Mouse (Mus musculus): ENCODE measurements around the gene Prkcg. TPM values are rescaled to one million over a fixed set of nuclear protein-coding genes. Genes with fewer than 3 reads are reported as not detected.

The Prkcg gene
- polyA plus RNA-seq, 1 experiment from 2014 or later: 0.71 TPM

DNA sequence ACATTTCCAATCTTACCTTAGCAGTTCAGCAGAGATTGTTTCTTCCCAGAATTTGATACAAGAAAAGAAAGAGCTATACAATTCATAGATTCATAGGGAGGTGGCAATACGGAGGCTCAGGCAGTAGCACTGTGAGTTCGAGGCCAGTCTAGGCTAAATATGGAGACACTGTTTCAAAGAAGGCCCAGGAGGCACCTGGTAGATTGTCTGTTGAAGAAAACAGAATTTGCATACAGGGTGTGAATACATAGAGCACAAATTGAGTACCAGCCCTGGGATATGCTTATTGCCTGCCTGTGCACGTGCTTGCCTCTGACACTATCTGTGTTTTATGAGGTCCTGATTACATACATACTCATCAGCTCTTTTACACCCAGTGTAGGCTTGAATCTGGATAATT, 17.4 kb downstream of the Prkcg start:
- Histone ChIP-seq H3K36me3 (replicated peaks) (no peaks in the 10 kb centered on the region), H3K9me3 (peaks cover 6% of the 10 kb centered on the region; the same call in 1 of the 2 replicates), H3K4me1 (peaks cover 38% of the 10 kb centered on the region), H3K27me3 (ENCODE audit: poor library complexity, severe bottlenecking) (peaks cover 52% of the 10 kb centered on the region), H3K4me3 (no peak overlapping the region), H3K27ac (no peak overlapping the region)
- 84% methylated on average over 3 of the region's 3 CpGs for WGBS
- no peak for DNase-seq (ENCODE audit: extremely low spot score, low spot score)

DNA sequence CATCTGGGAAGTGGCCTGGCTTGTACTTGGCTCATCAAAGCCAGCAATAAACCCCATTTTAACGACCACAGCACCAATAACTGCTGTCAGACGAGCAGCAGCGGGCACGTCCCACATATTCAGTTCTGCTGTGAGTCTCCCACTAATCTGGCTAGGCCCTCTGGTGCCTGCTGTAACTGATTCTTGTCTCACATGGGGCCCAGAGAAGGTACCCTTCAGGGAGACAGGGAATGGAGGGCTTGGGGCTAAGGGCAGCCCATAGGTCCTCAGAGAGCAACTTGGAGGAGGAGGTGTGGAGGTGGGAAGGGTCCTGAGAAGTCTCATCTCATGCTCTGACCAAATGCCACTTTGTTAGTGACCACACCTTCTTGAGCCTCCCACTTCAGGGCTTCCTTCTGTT, 19.7 kb downstream of the Prkcg start:
- peaks cover 29% of the 10 kb centered on the region for H3K27me3 ChIP-seq (ENCODE audit: poor library complexity, severe bottlenecking)
- no peaks in the 10 kb centered on the region for H3K36me3 ChIP-seq (replicated peaks)
- peaks cover 18% of the 10 kb centered on the region for H3K4me1 ChIP-seq
- no peak overlapping the region for H3K4me3 ChIP-seq
- 76% methylated on average over 4 of the region's 4 CpGs for WGBS
- DNase-seq (ENCODE audit: extremely low spot score, low spot score): no peak
- H3K27ac ChIP-seq: no peak overlapping the region
- peaks cover 6% of the 10 kb centered on the region; the same call in 1 of the 2 replicates for H3K9me3 ChIP-seq

DNA sequence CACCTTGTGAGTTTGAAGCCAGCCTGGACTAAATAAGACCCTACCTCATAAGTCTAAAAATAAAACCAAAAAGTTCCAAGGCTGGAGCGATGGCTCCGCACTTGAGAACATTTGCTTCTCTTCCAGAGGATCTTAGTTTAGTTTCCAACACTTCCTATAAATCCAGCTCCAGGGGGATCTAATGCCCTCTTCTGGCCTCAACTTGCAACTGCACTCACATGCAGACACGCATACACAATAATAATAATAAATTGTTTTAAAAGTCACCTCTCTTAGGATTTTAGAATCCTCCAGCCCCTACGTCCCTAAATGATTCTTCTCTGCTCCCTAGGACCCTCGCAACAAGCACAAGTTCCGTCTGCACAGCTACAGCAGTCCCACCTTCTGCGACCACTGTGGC, 21.3 kb downstream of the Prkcg start:
- no peak for DNase-seq (ENCODE audit: extremely low spot score, low spot score)
- H3K9me3 ChIP-seq: peaks cover 6% of the 10 kb centered on the region; the same call in 1 of the 2 replicates
- H3K4me3 ChIP-seq: no peak overlapping the region
- H3K27ac ChIP-seq: no peak overlapping the region
- 95% methylated on average over 7 of the region's 7 CpGs for WGBS
- no peaks in the 10 kb centered on the region for H3K36me3 ChIP-seq (replicated peaks)
- H3K27me3 ChIP-seq (ENCODE audit: poor library complexity, severe bottlenecking): peaks cover 13% of the 10 kb centered on the region
- peaks cover 2% of the 10 kb centered on the region for H3K4me1 ChIP-seq

DNA sequence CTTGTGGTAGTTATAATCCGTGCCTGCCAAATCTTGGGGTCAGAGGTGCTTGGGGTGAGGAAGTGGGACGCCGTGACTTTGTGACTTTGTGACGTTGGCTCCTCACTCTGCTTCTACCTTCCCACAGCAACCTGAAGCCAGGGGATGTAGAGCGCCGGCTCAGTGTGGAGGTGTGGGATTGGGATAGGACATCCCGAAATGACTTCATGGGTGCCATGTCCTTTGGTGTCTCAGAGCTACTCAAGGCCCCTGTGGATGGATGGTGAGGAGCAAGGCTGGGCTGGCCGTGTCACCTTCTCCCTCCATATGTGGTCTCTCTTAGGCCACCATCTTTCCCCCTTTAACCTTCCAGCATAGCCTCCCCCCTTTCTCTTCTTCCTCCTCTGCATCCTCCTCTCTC, 24.6 kb downstream of the Prkcg start:
- Histone ChIP-seq H3K36me3 (replicated peaks) (no peaks in the 10 kb centered on the region), H3K27me3 (ENCODE audit: poor library complexity, severe bottlenecking) (no peaks in the 10 kb centered on the region), H3K4me3 (no peak overlapping the region), H3K4me1 (peaks cover 11% of the 10 kb centered on the region), H3K27ac (no peak overlapping the region), H3K9me3 (peaks cover 6% of the 10 kb centered on the region; the same call in 1 of the 2 replicates)
- 77% methylated on average over 8 of the region's 8 CpGs for WGBS
- no peak for DNase-seq (ENCODE audit: extremely low spot score, low spot score)

DNA sequence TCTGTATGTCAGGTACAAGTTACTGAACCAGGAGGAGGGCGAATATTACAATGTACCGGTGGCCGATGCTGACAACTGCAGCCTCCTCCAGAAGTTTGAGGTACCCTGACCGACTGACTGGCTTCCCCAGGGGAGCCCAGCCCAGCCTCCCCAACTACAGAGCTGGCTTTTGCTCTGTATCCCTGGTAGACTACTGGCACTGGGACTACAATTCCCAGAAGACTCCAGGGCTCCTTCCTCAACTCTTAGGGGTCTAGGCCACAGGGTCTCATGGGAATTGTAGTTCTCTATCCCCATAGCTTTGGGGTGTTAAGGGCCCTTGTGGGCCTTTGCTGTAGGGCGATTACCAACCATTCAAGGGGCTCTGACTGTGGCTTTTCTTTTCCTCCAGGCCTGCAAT, 25.1 kb downstream of the Prkcg start:
- Histone ChIP-seq H3K27ac (no peak overlapping the region), H3K9me3 (peaks cover 6% of the 10 kb centered on the region; the same call in 1 of the 2 replicates), H3K36me3 (replicated peaks) (no peaks in the 10 kb centered on the region), H3K4me3 (no peak overlapping the region), H3K27me3 (ENCODE audit: poor library complexity, severe bottlenecking) (peaks cover 4% of the 10 kb centered on the region; the same call in 1 of the 2 replicates), H3K4me1 (peaks cover 14% of the 10 kb centered on the region)
- DNase-seq (ENCODE audit: extremely low spot score, low spot score): no peak
- 69% methylated on average over 5 of the region's 5 CpGs for WGBS

DNA sequence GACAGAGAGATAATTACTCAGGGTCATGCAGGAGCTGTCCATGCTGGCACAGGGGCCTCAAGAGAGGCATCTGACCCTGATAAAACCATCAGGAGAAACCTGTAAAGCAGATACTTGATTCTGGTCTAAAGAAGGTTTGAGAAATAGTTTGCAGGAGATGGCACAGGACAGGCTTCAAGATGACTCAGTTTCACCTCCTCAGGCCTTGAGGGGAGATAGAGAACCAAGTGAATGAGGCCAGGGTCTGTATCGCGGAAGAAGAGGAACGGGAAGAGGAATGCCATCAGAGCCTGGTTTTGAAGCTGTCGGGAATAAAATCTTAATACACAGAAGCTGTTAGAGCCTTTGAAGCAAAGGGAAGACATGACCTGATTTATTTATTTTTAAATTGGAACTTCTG, 28.7 kb downstream of the Prkcg start:
- H3K27me3 ChIP-seq (ENCODE audit: poor library complexity, severe bottlenecking): peaks cover 4% of the 10 kb centered on the region; the same call in 1 of the 2 replicates
- WGBS: 58% methylated on average over 4 of the region's 4 CpGs
- H3K36me3 ChIP-seq (replicated peaks): no peaks in the 10 kb centered on the region
- H3K4me3 ChIP-seq: no peak overlapping the region
- peaks cover 14% of the 10 kb centered on the region for H3K4me1 ChIP-seq
- no peak for DNase-seq (ENCODE audit: extremely low spot score, low spot score)
- no peaks in the 10 kb centered on the region for H3K9me3 ChIP-seq
- no peak overlapping the region for H3K27ac ChIP-seq

DNA sequence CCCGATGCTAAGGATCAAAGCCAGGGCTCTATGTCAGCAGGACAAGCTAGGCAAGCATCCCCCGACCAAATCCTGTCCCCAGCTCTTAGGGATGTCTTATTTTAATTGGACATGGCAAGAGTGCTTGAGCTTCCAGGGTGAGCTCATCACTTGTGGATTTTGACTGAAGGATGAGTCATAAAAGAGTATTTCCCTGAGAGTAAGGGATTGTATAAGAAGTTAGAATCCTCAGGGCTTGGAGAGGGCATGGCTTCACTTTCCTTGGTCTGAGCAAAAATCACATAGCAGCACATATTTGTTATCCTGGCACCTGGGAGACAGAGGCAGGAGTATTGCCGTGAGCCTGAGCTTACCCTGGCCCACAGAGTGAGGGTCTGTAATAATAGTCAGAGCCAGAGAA, 31.9 kb downstream of the Prkcg start:
- Histone ChIP-seq H3K27ac (no peak overlapping the region), H3K4me1 (peaks cover 14% of the 10 kb centered on the region), H3K4me3 (no peak overlapping the region), H3K9me3 (no peaks in the 10 kb centered on the region), H3K36me3 (replicated peaks) (no peaks in the 10 kb centered on the region), H3K27me3 (ENCODE audit: poor library complexity, severe bottlenecking) (peaks cover 4% of the 10 kb centered on the region; the same call in 1 of the 2 replicates)
- no peak for DNase-seq (ENCODE audit: extremely low spot score, low spot score)
- 80% methylated on average over 3 of the region's 3 CpGs for WGBS

DNA sequence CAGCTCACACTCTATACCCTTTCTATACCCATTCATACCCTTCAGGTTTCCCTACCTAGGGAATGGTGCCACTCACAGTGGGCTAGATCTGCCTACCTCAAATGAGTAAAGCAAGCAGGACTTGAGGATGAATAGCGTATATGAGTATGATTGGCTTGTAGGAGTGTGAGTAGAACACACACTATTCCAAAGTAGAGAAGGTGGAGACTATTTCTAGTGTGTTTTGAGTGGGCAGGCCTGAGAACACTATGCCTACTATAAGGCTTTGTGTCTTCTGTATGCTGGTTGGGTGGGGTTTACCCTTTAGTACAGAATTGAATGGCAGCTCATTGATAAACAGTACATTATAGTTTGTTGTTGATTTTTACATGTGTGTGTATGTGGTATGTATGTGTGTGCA, 34.8 kb downstream of the Prkcg start:
- H3K36me3 ChIP-seq (replicated peaks): no peaks in the 10 kb centered on the region
- H3K27ac ChIP-seq: no peak overlapping the region
- 94% methylated on average over 1 of the region's 1 CpGs for WGBS
- no peak overlapping the region for H3K4me3 ChIP-seq
- DNase-seq (ENCODE audit: extremely low spot score, low spot score): no peak
- H3K4me1 ChIP-seq: peaks cover under 1% of the 10 kb centered on the region; the same call in 1 of the 2 replicates
- peaks cover 2% of the 10 kb centered on the region; the same call in 1 of the 2 replicates for H3K27me3 ChIP-seq (ENCODE audit: poor library complexity, severe bottlenecking)
- H3K9me3 ChIP-seq: no peaks in the 10 kb centered on the region

DNA sequence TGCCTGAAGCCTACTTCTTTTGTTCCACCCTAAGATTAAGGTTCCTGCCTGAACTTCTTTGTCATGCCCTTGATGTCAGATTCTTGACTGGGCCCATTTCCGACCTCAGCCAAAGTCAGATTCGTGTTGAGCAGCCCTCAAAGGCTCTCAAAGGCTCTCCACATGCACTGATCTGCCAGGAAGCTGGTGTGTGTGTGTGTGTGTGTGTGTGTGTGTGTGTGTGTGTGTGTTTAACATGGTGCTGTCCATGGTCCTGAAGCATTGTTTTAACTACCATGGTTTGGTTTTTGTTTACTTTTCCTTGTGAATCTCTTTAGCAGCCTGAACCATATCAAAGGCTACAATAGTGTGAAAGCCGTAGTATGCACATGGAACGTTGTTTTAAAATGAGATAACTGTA, 39.0 kb downstream of the Prkcg start:
- Histone ChIP-seq H3K4me3 (no peak overlapping the region), H3K4me1 (peaks cover 30% of the 10 kb centered on the region), H3K27me3 (ENCODE audit: poor library complexity, severe bottlenecking) (peaks cover 26% of the 10 kb centered on the region), H3K9me3 (no peaks in the 10 kb centered on the region), H3K36me3 (replicated peaks) (no peaks in the 10 kb centered on the region), H3K27ac (no peak overlapping the region)
- WGBS: 84% methylated on average over 4 of the region's 4 CpGs
- no peak for DNase-seq (ENCODE audit: extremely low spot score, low spot score)

DNA sequence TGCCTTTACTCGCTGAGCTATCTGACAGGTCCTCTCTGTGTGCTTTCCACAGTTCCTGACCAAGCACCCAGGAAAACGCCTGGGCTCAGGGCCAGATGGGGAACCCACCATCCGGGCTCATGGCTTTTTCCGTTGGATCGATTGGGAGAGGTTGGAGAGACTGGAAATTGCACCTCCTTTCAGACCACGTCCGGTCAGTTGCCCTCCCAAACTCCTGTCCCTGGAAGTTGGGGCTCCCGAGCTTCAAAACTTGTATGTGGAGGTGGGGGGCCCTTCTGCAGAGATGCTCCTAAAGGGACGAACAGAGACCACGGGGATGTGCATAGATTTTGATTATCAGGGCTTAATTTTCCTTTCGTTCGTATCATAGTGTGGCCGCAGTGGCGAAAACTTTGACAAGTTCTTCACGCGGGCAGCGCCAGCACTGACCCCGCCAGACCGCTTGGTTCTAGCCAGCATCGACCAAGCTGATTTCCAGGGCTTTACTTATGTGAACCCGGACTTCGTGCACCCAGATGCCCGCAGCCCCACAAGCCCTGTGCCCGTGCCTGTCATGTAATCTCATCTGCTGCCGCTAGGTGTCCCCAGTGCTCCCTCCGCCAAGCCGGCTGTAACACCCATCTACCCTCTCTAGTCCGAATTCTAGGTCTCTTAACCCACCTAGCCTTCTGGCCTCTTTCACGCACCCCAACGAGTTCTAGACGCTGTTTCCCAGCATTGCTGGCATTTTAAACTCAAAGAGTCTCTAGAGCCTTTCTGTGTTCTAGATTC, 41.0 kb downstream of the Prkcg start:
- Histone ChIP-seq H3K27me3 (ENCODE audit: poor library complexity, severe bottlenecking) (peaks cover 26% of the 10 kb centered on the region), H3K4me1 (peaks cover 42% of the 10 kb centered on the region), H3K9me3 (no peaks in the 10 kb centered on the region), H3K27ac (no peak overlapping the region), H3K4me3 (peak overlapping the region; percentile 35), H3K36me3 (replicated peaks) (no peaks in the 10 kb centered on the region)
- 23% methylated on average over 31 of the region's 31 CpGs for WGBS
- peak; percentile 79 for DNase-seq (ENCODE audit: extremely low spot score, low spot score)

DNA sequence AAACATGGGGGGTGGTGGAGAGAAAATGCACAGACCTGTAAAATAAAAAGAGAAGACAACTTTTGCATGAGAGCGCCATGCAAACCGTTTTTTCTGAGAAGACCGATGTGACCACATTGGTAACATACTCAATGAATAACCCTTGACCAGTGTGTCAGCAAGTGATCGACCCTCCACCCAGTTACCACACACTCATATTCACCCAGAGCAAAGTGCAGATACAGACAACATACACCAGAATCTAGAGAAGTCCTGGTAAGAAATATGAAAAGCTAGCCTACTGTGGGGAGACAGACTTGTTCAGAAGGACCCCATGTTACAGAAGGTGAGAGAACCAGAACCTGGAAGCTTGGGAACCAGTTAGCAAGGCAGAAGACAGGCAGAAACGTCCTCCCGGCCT, 42.2 kb downstream of the Prkcg start:
- Histone ChIP-seq H3K4me1 (peaks cover 42% of the 10 kb centered on the region), H3K36me3 (replicated peaks) (peaks cover 2% of the 10 kb centered on the region; the same call in 1 of the 2 replicates), H3K9me3 (no peaks in the 10 kb centered on the region), H3K27me3 (ENCODE audit: poor library complexity, severe bottlenecking) (peaks cover 26% of the 10 kb centered on the region), H3K4me3 (peak overlapping the region; percentile 83), H3K27ac (peak overlapping the region; percentile 95)
- DNase-seq (ENCODE audit: extremely low spot score, low spot score): no peak
- WGBS: 52% methylated on average over 6 of the region's 6 CpGs

DNA sequence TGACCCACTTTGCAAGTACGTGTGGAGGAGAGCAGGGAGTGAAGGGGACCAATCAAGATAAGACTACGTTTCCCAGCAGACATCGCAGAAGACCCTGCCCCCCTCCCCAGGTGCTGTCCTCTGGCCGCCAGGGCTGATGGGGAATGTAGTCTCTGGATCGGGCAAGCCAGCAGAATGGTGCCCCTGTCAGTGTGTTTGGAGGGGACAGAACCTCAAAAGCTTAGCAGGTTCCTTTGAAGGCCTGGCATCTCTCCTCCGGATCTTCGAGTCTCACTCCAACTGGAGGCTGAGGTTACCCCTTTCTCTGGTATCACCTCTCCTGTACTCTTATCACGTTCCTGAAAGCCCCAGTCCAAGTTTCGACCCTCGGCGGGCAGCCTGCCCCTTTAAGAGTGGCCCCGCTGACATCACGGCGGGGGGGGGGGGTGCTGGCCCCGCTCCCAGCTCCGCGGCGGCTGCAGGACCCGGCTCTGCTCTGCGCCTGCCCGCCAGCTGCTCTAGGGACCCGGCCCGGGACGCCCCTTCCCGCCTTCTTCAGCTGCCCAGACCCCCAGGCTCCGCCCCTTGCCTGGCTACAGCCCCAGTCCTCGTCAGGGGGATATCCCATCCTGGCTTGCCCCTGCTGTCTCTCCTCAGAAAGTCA, 42.7 kb downstream of the Prkcg start:
- WGBS: 1% methylated on average over 26 of the region's 27 CpGs
- no peaks in the 10 kb centered on the region; the same call in 1 of the 2 replicates for H3K9me3 ChIP-seq

DNA sequence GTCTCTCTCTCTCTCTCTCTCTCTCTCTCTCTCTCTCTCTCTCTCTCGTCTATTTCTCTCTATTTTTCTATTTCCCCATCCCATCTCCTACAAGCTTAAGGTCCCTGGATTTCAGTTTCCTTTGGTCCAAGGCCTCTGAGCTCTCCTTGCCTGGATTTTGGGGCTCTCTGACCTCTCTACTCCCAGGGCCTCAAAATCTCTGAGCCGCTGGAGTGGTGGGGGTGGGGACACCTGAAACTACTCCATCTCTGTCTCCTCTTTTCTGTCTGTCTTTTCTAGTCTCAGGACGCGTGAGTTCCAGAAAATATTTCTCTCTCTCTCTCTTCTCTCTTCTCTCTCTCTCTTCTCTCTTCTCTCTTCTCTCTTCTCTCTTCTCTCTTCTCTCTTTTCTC, 43.2 kb downstream of the Prkcg start:
- WGBS: 0% methylated on average over 4 of the region's 4 CpGs
- H3K4me1 ChIP-seq: peaks cover 42% of the 10 kb centered on the region
- peak overlapping the region; percentile 83 for H3K4me3 ChIP-seq
- peak overlapping the region; percentile 95 for H3K27ac ChIP-seq
- no peak for DNase-seq (ENCODE audit: extremely low spot score, low spot score)
- H3K36me3 ChIP-seq (replicated peaks): peaks cover 10% of the 10 kb centered on the region
- no peaks in the 10 kb centered on the region; the same call in 1 of the 2 replicates for H3K9me3 ChIP-seq
- peaks cover 26% of the 10 kb centered on the region for H3K27me3 ChIP-seq (ENCODE audit: poor library complexity, severe bottlenecking)

More for the DNA sequence above, 42.7 kb downstream of the Prkcg start:
- DNase-seq (ENCODE audit: extremely low spot score, low spot score): peak; percentile 87
- peaks cover 7% of the 10 kb centered on the region for H3K36me3 ChIP-seq (replicated peaks)
- H3K4me1 ChIP-seq: peaks cover 42% of the 10 kb centered on the region
- H3K27ac ChIP-seq: peak overlapping the region; percentile 95
- H3K4me3 ChIP-seq: peak overlapping the region; percentile 83
- peaks cover 26% of the 10 kb centered on the region for H3K27me3 ChIP-seq (ENCODE audit: poor library complexity, severe bottlenecking)
